Mouse (Mus musculus) adrenal gland, postnatal 0 days (tissue): ENCODE data around the gene Gm29554. TPM values are rescaled to one million over a fixed set of nuclear protein-coding genes. Genes with fewer than 3 reads are reported as not detected.

Source experiments
- polyA plus RNA-seq: library from polyadenylated mRNA; unstranded; fragments of >200 nt; fragmentation: Nextera tagmentation; extraction: Ambion mirVana; gene quantifications from 2 replicates; pipeline ENCODE4 v1.2.1, GENCODE M21; 2015

Gm29554 gene
- not detected in 2 replicates for polyA plus RNA-seq

DNA sequence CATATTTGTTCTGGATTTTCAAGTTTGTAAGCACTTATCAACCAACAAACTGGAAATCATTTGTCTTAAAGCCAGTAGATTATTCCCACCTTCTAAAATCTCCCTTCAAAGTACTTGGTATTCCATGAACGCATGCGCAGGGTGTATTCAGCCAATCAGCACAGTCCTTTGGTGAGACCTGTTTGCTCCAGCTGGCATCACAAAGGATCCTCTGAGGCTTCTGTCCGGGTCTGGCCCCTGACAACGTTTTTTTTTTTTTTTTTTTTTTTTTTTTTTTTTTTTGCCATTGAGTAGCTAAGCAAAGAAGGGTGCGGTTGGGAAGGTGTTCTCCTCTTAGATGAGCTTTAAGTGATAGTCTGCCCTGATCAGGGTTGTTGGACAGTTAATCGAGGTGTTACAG, at the start of gene Gm29554:
TSS of gene Gm29554 (plus strand) at position 301 of the 400 bp plus-strand sequence.

Other genes with a start within 250 kb of the Gm29554 start
- gene Gm20812, start 108.0 kb downstream of the Gm29554 start, polyA plus RNA-seq, result not detected in 2 replicates